In genomic region chr17:27356862-27357261, GRCm38 (mm10) we compare ENCODE assay signal across 16 mouse cellular contexts.
A peak's percentile ranks its signal among the peaks of the same experiment; 100 is the strongest.
DNase-seq lines count a peak whose midpoint lies in the region; ATAC-seq and TF ChIP-seq lines count a peak whose summit lies in the region.
"Had no signal": no experiment of that assay in that cellular context is flagged by ENCODE, and none has a peak within 500 bp of the region (broad histone marks: within the 10 kb centered on the region; RNA-seq: fewer than 3 reads in every experiment).

No protein-coding gene starts in this region.

- H3K4me2 ChIP-seq in midbrain, embryonic 15.5 days, result no peak overlapping the region

- no peak overlapping the region for H3K4me3 ChIP-seq in kidney, adult 2 months (ENCODE audit: insufficient read depth, low read depth, low read length)
- H3K4me3 ChIP-seq in midbrain, embryonic 10.5 days, result no peak overlapping the region
- no peak overlapping the region for H3K4me3 ChIP-seq in midbrain, embryonic 15.5 days
- no peak overlapping the region for H3K4me3 ChIP-seq in small intestine, adult 2 months (ENCODE audit: low read depth, low read length)
- H3K4me3 ChIP-seq: forebrain, embryonic 10.5 days had no signal

- peak; percentile 57; the same call in 1 of the 2 replicates for TF ChIP-seq CTCF in kidney, adult 2 months (conservative IDR thresholded peaks at IDR 0.05; ENCODE audit: insufficient read depth, insufficient read length, low read depth, low read length)
- peak; percentile 43; the same call in 1 of the 2 replicates for TF ChIP-seq CTCF in small intestine, adult 2 months (IDR thresholded peaks at IDR 0.05; ENCODE audit: extremely low read depth, insufficient read length, insufficient replicate concordance, low read depth, low read length)

- no peak overlapping the region for H3K9ac ChIP-seq in midbrain, embryonic 15.5 days

- H3K27ac ChIP-seq in kidney, adult 2 months (ENCODE audit: insufficient read depth, low read depth, low read length), result no peak overlapping the region
- H3K27ac ChIP-seq in midbrain, embryonic 10.5 days (replicated peaks), result peak overlapping the region; percentile 38; the same call in 1 of the 2 replicates
- H3K27ac ChIP-seq in midbrain, embryonic 15.5 days, result no peak overlapping the region
- H3K27ac ChIP-seq in small intestine, adult 2 months (ENCODE audit: insufficient read depth, low read depth, low read length), result no peak overlapping the region
- H3K27ac ChIP-seq: forebrain, embryonic 10.5 days had no signal

- H3K4me1 ChIP-seq in kidney, adult 2 months (ENCODE audit: control insufficient read depth, insufficient read depth, low read length), result no peaks in the 10 kb centered on the region
- H3K4me1 ChIP-seq in midbrain, embryonic 10.5 days, result peaks cover 18% of the 10 kb centered on the region
- peaks cover 5% of the 10 kb centered on the region for H3K4me1 ChIP-seq in midbrain, embryonic 15.5 days
- no peaks in the 10 kb centered on the region for H3K4me1 ChIP-seq in small intestine, adult 2 months (ENCODE audit: control insufficient read depth, insufficient read depth, insufficient read length, low read length)

- no peak for ATAC-seq in midbrain, embryonic 15.5 days (replicated peaks)
- ATAC-seq: activated CD4-positive, CD25-positive, alpha-beta regulatory T cell, adult 4 months; midbrain, embryonic 16.5 days had no signal

- no peaks in the 10 kb centered on the region for H3K9me3 ChIP-seq in midbrain, embryonic 10.5 days (replicated peaks)
- H3K9me3 ChIP-seq in midbrain, embryonic 15.5 days, result no peaks in the 10 kb centered on the region
- H3K9me3 ChIP-seq: forebrain, embryonic 10.5 days had no signal

- no peaks in the 10 kb centered on the region for H3K27me3 ChIP-seq in kidney, adult 2 months (replicated peaks; ENCODE audit: control insufficient read depth, insufficient read depth, low read length)
- no peaks in the 10 kb centered on the region for H3K27me3 ChIP-seq in midbrain, embryonic 10.5 days (ENCODE audit: low read depth, poor library complexity, severe bottlenecking)
- no peaks in the 10 kb centered on the region for H3K27me3 ChIP-seq in midbrain, embryonic 15.5 days (replicated peaks)
- H3K27me3 ChIP-seq in small intestine, adult 2 months (ENCODE audit: control insufficient read depth, insufficient read depth, low read length), result no peaks in the 10 kb centered on the region

- no peaks in the 10 kb centered on the region for H3K36me3 ChIP-seq in kidney, adult 2 months (ENCODE audit: control insufficient read depth, insufficient read depth, low read length)
- H3K36me3 ChIP-seq in midbrain, embryonic 10.5 days, result no peaks in the 10 kb centered on the region
- no peaks in the 10 kb centered on the region for H3K36me3 ChIP-seq in midbrain, embryonic 15.5 days (replicated peaks)
- no peaks in the 10 kb centered on the region for H3K36me3 ChIP-seq in small intestine, adult 2 months (ENCODE audit: control insufficient read depth, insufficient read depth, low read length)
- H3K36me3 ChIP-seq: forebrain, embryonic 10.5 days; G1E had no signal

- no peak for TF ChIP-seq POLR2A in kidney, adult 2 months (IDR thresholded peaks at IDR 0.05; ENCODE audit: low read depth, low read length)
- no peak for TF ChIP-seq POLR2A in small intestine, adult 2 months (IDR thresholded peaks at IDR 0.05; ENCODE audit: low read depth, low read length)

- DNase-seq in kidney, adult 2 months, result no peak
- no peak for DNase-seq in kidney, adult 8-10 months
- no peak for DNase-seq in midbrain, embryonic 10.5 days (ENCODE audit: low spot score)
- peak; percentile 30 for DNase-seq in MN1 (ENCODE audit: low spot score)
- no peak for DNase-seq in thymus, postnatal 0 days (ENCODE audit: low spot score)
- no peak for DNase-seq in spleen, adult 18-20 months
- DNase-seq: cerebellum, postnatal 14 days; heart, postnatal 4 days; lung, postnatal 36 days; right cerebral cortex, postnatal 25 days had no signal

- WGBS in kidney, adult 2 months, result 70% methylated on average over 3 of the region's 3 CpGs
- WGBS in midbrain, embryonic 10.5 days, result 89% methylated on average over 3 of the region's 3 CpGs
- 87% methylated on average over 3 of the region's 3 CpGs for WGBS in midbrain, embryonic 15.5 days
- WGBS in small intestine, adult 2 months, result 78% methylated on average over 3 of the region's 3 CpGs
